Mouse (Mus musculus): ENCODE data around the gene Ptpra.

DNA sequence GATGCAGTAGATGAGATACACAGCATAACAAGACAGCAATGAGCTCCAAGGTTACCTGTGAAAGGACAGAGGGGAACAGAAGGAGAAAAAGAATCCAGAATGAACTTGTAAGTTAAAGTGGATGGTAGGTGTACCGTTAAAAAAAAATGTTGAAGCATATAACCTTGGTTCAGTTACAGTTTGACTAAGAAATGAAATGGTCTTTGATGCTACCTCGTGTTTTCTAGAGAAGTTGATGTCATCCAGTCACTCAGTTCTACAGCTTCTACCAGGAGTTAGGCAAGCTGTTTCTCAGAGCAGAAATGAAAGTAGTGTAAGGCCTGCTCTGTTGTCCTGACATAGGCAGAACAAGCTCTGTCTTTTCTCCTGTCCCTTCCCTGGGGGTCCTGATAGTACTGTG, 79.2 kb downstream of the Ptpra start:
- TF ChIP-seq POLR2A (IDR thresholded peaks at IDR 0.05; ENCODE audit: insufficient read depth, low read depth, low read length) (no peak), CTCF (IDR thresholded peaks at IDR 0.05; ENCODE audit: insufficient read depth, low read depth, low read length) (no peak)
